Mouse (Mus musculus): ENCODE results near the gene Gja5.
"Not testable (repeated sequence)": the region's sequence is repeated elsewhere in the genome, so short reads cannot be mapped to it uniquely, and the experiment has no call there.

Gene Gja5

GRCm38 (mm10) chr3:97044188-97044587 lies 139.7 kb downstream of the Gja5 start:
- no peak for DNase-seq

GRCm38 (mm10) chr3:97047757-97048156 lies 143.3 kb downstream of the Gja5 start:
- no peak for DNase-seq

- no peak for DNase-seq
These were observed 143.9 kb downstream of the Gja5 start for GRCm38 (mm10) chr3:97048360-97048759.

GRCm38 (mm10) chr3:97051264-97051744 lies 146.8 kb downstream of the Gja5 start:
- no peak for DNase-seq

- DNase-seq = no peak
These were observed 147.7 kb downstream of the Gja5 start for GRCm38 (mm10) chr3:97052069-97052799.

GRCm38 (mm10) chr3:97058704-97059103 lies 154.2 kb downstream of the Gja5 start:
- no peak for DNase-seq

- DNase-seq = no peak
These were observed 155.6 kb downstream of the Gja5 start for GRCm38 (mm10) chr3:97060119-97060518.

GRCm38 (mm10) chr3:97062814-97063213 lies 158.3 kb downstream of the Gja5 start:
- no peak for DNase-seq

- DNase-seq = no peak
These were observed 159.6 kb downstream of the Gja5 start for GRCm38 (mm10) chr3:97064046-97064445.

- DNase-seq = peak; percentile 81
These were observed 165.1 kb downstream of the Gja5 start for GRCm38 (mm10) chr3:97069589-97069988.

GRCm38 (mm10) chr3:97071916-97072315 lies 167.4 kb downstream of the Gja5 start:
- not testable (repeated sequence) for DNase-seq

GRCm38 (mm10) chr3:97072361-97072760 lies 167.9 kb downstream of the Gja5 start:
- not testable (repeated sequence) for DNase-seq

- DNase-seq = not testable (repeated sequence)
These were observed 171.4 kb downstream of the Gja5 start for GRCm38 (mm10) chr3:97075744-97076350.

- DNase-seq = peak; percentile 53
These were observed 171.9 kb downstream of the Gja5 start for GRCm38 (mm10) chr3:97076412-97076811.

- DNase-seq = no peak
These were observed 173.9 kb downstream of the Gja5 start for GRCm38 (mm10) chr3:97078436-97078835.

GRCm38 (mm10) chr3:97082156-97082555 lies 177.7 kb downstream of the Gja5 start:
- DNase-seq = no peak

GRCm38 (mm10) chr3:97087326-97087725 lies 182.8 kb downstream of the Gja5 start:
- no peak for DNase-seq

- not testable (repeated sequence) for DNase-seq
These were observed 183.8 kb downstream of the Gja5 start for GRCm38 (mm10) chr3:97088291-97088690.

GRCm38 (mm10) chr3:97091971-97092370 lies 187.5 kb downstream of the Gja5 start:
- DNase-seq = not testable (repeated sequence)

GRCm38 (mm10) chr3:97096664-97097063 lies 192.2 kb downstream of the Gja5 start:
- DNase-seq = not testable (repeated sequence)

GRCm38 (mm10) chr3:97100784-97101641 lies 196.5 kb downstream of the Gja5 start:
- DNase-seq = no peak

- not testable (repeated sequence) for DNase-seq
These were observed 199.5 kb downstream of the Gja5 start for GRCm38 (mm10) chr3:97103946-97104345.

GRCm38 (mm10) chr3:97104696-97105430 lies 200.4 kb downstream of the Gja5 start:
- no peak for DNase-seq

All from cerebellum, adult 9-10 months (tissue).